Mouse (Mus musculus) intestine, embryonic 16.5 days (tissue): ENCODE data around the gene E030018B13Rik. TPM values are rescaled to one million over a fixed set of nuclear protein-coding genes. Genes with fewer than 3 reads are reported as not detected.

Experiments used
- ATAC-seq: fragments of 200-750 bp; cut with Nextera tagmentation; 2 replicates; pipeline ENCODE4 v1.8.0; 2017; ENCODE audit warnings: moderate TSS enrichment, moderate library complexity
- H3K27ac ChIP-seq: fragments of 300-500 bp; sonication (generic); 2 replicates; pipeline ENCODE4 v1.5.1; 2014; ENCODE audit warnings: mild to moderate bottlenecking, low read length
- H3K27me3 ChIP-seq: fragments of 300-500 bp; sonication (generic); replicated peaks from 2 replicates; pipeline ENCODE4 v1.6.1; 2014; ENCODE audit warnings: low read length, control low read depth, mixed read lengths; ENCODE audit not compliant: control insufficient read depth, insufficient read depth
- H3K36me3 ChIP-seq: fragments of 300-500 bp; sonication (generic); 2 replicates; pipeline ENCODE4 v1.6.1; 2014; ENCODE audit warnings: low read length, control low read depth; ENCODE audit not compliant: control insufficient read depth, insufficient read depth
- H3K4me1 ChIP-seq: fragments of 300-500 bp; sonication (generic); 2 replicates; pipeline ENCODE4 v1.6.1; 2014; ENCODE audit warnings: low read length, control low read depth, mixed read lengths; ENCODE audit not compliant: control insufficient read depth, insufficient read depth
- H3K4me2 ChIP-seq: fragments of 300-500 bp; sonication (generic); 2 replicates; pipeline ENCODE4 v1.6.1; 2014; ENCODE audit warnings: low read depth, low read length, control low read depth
- H3K4me3 ChIP-seq: fragments of 300-500 bp; sonication (generic); 2 replicates; pipeline ENCODE4 v1.5.1; 2014; ENCODE audit warnings: mild to moderate bottlenecking, low read length
- H3K9ac ChIP-seq: fragments of 300-500 bp; sonication (generic); 2 replicates; pipeline ENCODE4 v1.6.1; 2014; ENCODE audit warnings: low read depth, low read length
- H3K9me3 ChIP-seq: fragments of 300-500 bp; sonication (generic); 2 replicates; pipeline ENCODE4 v1.6.1; 2016; ENCODE audit warnings: low read length, control low read depth; ENCODE audit not compliant: control insufficient read depth
- WGBS: fragments of 180-500 bp; shearing (Covaris S2); extraction: QIAGEN DNeasy Blood & Tissue Kit; methylation state at CpG from one replicate; pipeline ENCODE4 v1.1.7; 2014; 5-methylcytosine and 5-hydroxymethylcytosine counted together
- polyA plus RNA-seq: library from polyadenylated mRNA; unstranded; fragments of >200 nt; fragmentation: Nextera tagmentation; extraction: Ambion mirVana; gene quantifications from 2 replicates; pipeline ENCODE4 v1.2.1, GENCODE M21; 2015

Gene E030018B13Rik
- polyA plus RNA-seq, 1 experiment from 2014 or later, result not detected

- Histone ChIP-seq H3K9me3 (peaks cover 2% of the 10 kb centered on the region; the same call in 1 of the 2 replicates), H3K27ac (no peak overlapping the region), H3K27me3 (no peaks in the 10 kb centered on the region), H3K36me3 (no peaks in the 10 kb centered on the region), H3K4me2 (no peak overlapping the region), H3K4me3 (no peak overlapping the region), H3K9ac (no peak overlapping the region), H3K4me1 (peaks cover 62% of the 10 kb centered on the region)
- WGBS, result 74% methylated on average over 8 of the region's 8 CpGs
- no peak for ATAC-seq
Observed at GRCm38 (mm10) chr7:63921909-63922562, 5.4 kb downstream of the E030018B13Rik start.

GRCm38 (mm10) chr7:63922571-63922970 lies 5.9 kb downstream of the E030018B13Rik start:
- Histone ChIP-seq H3K4me2 (no peak overlapping the region), H3K36me3 (no peaks in the 10 kb centered on the region), H3K9ac (no peak overlapping the region), H3K4me3 (no peak overlapping the region), H3K27ac (no peak overlapping the region), H3K9me3 (peaks cover 2% of the 10 kb centered on the region; the same call in 1 of the 2 replicates), H3K4me1 (peaks cover 58% of the 10 kb centered on the region), H3K27me3 (no peaks in the 10 kb centered on the region)
- WGBS, result 55% methylated on average over 2 of the region's 2 CpGs
- ATAC-seq, result no peak

- no peaks in the 10 kb centered on the region for H3K27me3 ChIP-seq
- WGBS, result 89% methylated on average over 1 of the region's 1 CpGs
- no peaks in the 10 kb centered on the region for H3K36me3 ChIP-seq
- no peak overlapping the region for H3K9ac ChIP-seq
- no peak overlapping the region for H3K4me2 ChIP-seq
- no peak overlapping the region for H3K27ac ChIP-seq
- no peak for ATAC-seq
- peaks cover 55% of the 10 kb centered on the region for H3K4me1 ChIP-seq
- H3K4me3 ChIP-seq, result no peak overlapping the region
- H3K9me3 ChIP-seq, result peaks cover 2% of the 10 kb centered on the region; the same call in 1 of the 2 replicates
Observed at GRCm38 (mm10) chr7:63922975-63923374, 6.3 kb downstream of the E030018B13Rik start.

GRCm38 (mm10) chr7:63924151-63924550 lies 7.5 kb downstream of the E030018B13Rik start:
- peaks cover 49% of the 10 kb centered on the region for H3K4me1 ChIP-seq
- no peaks in the 10 kb centered on the region for H3K36me3 ChIP-seq
- WGBS, result 38% methylated on average over 1 of the region's 1 CpGs
- no peak for ATAC-seq
- no peak overlapping the region for H3K4me3 ChIP-seq
- no peak overlapping the region for H3K9ac ChIP-seq
- H3K4me2 ChIP-seq, result 0 out of 2 replicates have a peak overlapping the region, but pooled peaks have one; percentile 25
- no peaks in the 10 kb centered on the region for H3K27me3 ChIP-seq
- peak overlapping the region; percentile 69 for H3K27ac ChIP-seq
- H3K9me3 ChIP-seq, result peaks cover 2% of the 10 kb centered on the region; the same call in 1 of the 2 replicates

- peaks cover 2% of the 10 kb centered on the region; the same call in 1 of the 2 replicates for H3K9me3 ChIP-seq
- 18% methylated on average over 6 of the region's 6 CpGs for WGBS
- ATAC-seq, result peak; percentile 73
- peaks cover 42% of the 10 kb centered on the region for H3K4me1 ChIP-seq
- peak overlapping the region; percentile 25 for H3K4me2 ChIP-seq
- 0 out of 2 replicates have a peak overlapping the region, but pooled peaks have one; percentile 17 for H3K9ac ChIP-seq
- H3K27me3 ChIP-seq, result no peaks in the 10 kb centered on the region
- no peak overlapping the region for H3K4me3 ChIP-seq
- H3K27ac ChIP-seq, result peak overlapping the region; percentile 76
- H3K36me3 ChIP-seq, result no peaks in the 10 kb centered on the region
Observed at GRCm38 (mm10) chr7:63924747-63925412, 8.2 kb downstream of the E030018B13Rik start.

GRCm38 (mm10) chr7:63925413-63926360 lies 9.0 kb downstream of the E030018B13Rik start:
- WGBS, result 56% methylated on average over 14 of the region's 14 CpGs
- H3K4me2 ChIP-seq, result peak overlapping the region; percentile 18; the same call in 1 of the 2 replicates

GRCm38 (mm10) chr7:63926492-63926891 lies 9.8 kb downstream of the E030018B13Rik start:
- H3K4me2 ChIP-seq, result no peak overlapping the region
- H3K4me1 ChIP-seq, result peaks cover 38% of the 10 kb centered on the region
- no peaks in the 10 kb centered on the region for H3K36me3 ChIP-seq
- no peaks in the 10 kb centered on the region for H3K27me3 ChIP-seq
- no peak for ATAC-seq
- H3K9ac ChIP-seq, result no peak overlapping the region
- H3K4me3 ChIP-seq, result no peak overlapping the region
- WGBS, result 76% methylated on average over 3 of the region's 3 CpGs
- H3K9me3 ChIP-seq, result peaks cover 2% of the 10 kb centered on the region; the same call in 1 of the 2 replicates
- no peak overlapping the region for H3K27ac ChIP-seq

More at GRCm38 (mm10) chr7:63925413-63926360, 9.0 kb downstream of the E030018B13Rik start:
- ATAC-seq, result peak; percentile 62
- no peaks in the 10 kb centered on the region for H3K27me3 ChIP-seq
- peaks cover 2% of the 10 kb centered on the region; the same call in 1 of the 2 replicates for H3K9me3 ChIP-seq
- no peaks in the 10 kb centered on the region for H3K36me3 ChIP-seq
- H3K4me3 ChIP-seq, result no peak overlapping the region
- H3K4me1 ChIP-seq, result peaks cover 38% of the 10 kb centered on the region
- 0 out of 2 replicates have a peak overlapping the region, but pooled peaks have one; percentile 17 for H3K9ac ChIP-seq
- peak overlapping the region; percentile 76 for H3K27ac ChIP-seq

GRCm38 (mm10) chr7:63927121-63927520 lies 10.5 kb downstream of the E030018B13Rik start:
- Histone ChIP-seq H3K4me2 (no peak overlapping the region), H3K4me1 (peaks cover 35% of the 10 kb centered on the region), H3K9ac (no peak overlapping the region), H3K27ac (no peak overlapping the region), H3K27me3 (no peaks in the 10 kb centered on the region), H3K36me3 (no peaks in the 10 kb centered on the region), H3K4me3 (no peak overlapping the region), H3K9me3 (peaks cover 2% of the 10 kb centered on the region; the same call in 1 of the 2 replicates)
- WGBS, result 90% methylated on average over 6 of the region's 6 CpGs
- ATAC-seq, result no peak
